Mouse (Mus musculus) small intestine, adult 2 months (tissue): ENCODE measurements at regions not wholly inside any gene's neighbourhood (a gene's known extent, or its start where the extent isn't known, plus 50 kb on each side); places are given as distances from the start of the nearest gene placed in this dataset.

Experiments
- CTCF ChIP-seq: fragments of 200-500 bp; IDR thresholded peaks from 2 replicates; pipeline ENCODE4 v1.5.1; 2012; ENCODE audit warnings: low read depth, mild to moderate bottlenecking, control low read depth, inconsistent platforms, low read length, moderate library complexity, mixed read lengths; ENCODE audit not compliant: insufficient replicate concordance, insufficient read length; ENCODE audit errors: extremely low read depth
- POLR2A ChIP-seq: fragments of 200-500 bp; IDR thresholded peaks from 2 replicates; pipeline ENCODE4 v1.6.1; 2012; ENCODE audit warnings: low read depth, mild to moderate bottlenecking, control low read depth, inconsistent platforms, low read length, moderate library complexity

- no peak for TF ChIP-seq CTCF
- TF ChIP-seq POLR2A = no peak
Observed at GRCm38 (mm10) chr9:94400596-94400995, 137.3 kb downstream of the 1190002N15Rik start.
